Mouse (Mus musculus) thymus, adult 2 months (tissue): Measurements from ENCODE around the gene Gm28047. TPM values are rescaled to one million over a fixed set of nuclear protein-coding genes. Genes with fewer than 3 reads are reported as not detected.

ENCODE experiments used
- DNase-seq: peaks from one replicate; pipeline ENCODE4 v3.0.0; 2021
- H3K27ac ChIP-seq: fragments of 200-500 bp; 2 replicates; pipeline ENCODE4 v1.5.1; 2012; ENCODE audit warnings: low read length, control low read depth; ENCODE audit not compliant: control insufficient read depth, insufficient read depth
- H3K27me3 ChIP-seq: fragments of 200-500 bp; 2 replicates; pipeline ENCODE4 v1.6.1; 2012; ENCODE audit warnings: mild to moderate bottlenecking, low read length, moderate library complexity, mixed read lengths; ENCODE audit not compliant: control insufficient read depth, insufficient read depth
- H3K36me3 ChIP-seq: fragments of 200-500 bp; 2 replicates; pipeline ENCODE4 v1.6.1; 2012; ENCODE audit warnings: mild to moderate bottlenecking, low read length, moderate library complexity; ENCODE audit not compliant: control insufficient read depth, insufficient read depth
- H3K4me1 ChIP-seq: fragments of 200-500 bp; replicated peaks from 2 replicates; pipeline ENCODE4 v1.6.1; 2012; ENCODE audit warnings: low read length; ENCODE audit not compliant: control insufficient read depth, insufficient read depth
- H3K4me3 ChIP-seq: fragments of 200-500 bp; 2 replicates; pipeline ENCODE4 v1.5.1; 2012; ENCODE audit warnings: mild to moderate bottlenecking, low read length, control low read depth, moderate library complexity; ENCODE audit not compliant: control insufficient read depth, insufficient read depth
- CTCF ChIP-seq: fragments of 200-500 bp; IDR thresholded peaks from 2 replicates; pipeline ENCODE4 v1.5.1; 2012; ENCODE audit warnings: mild to moderate bottlenecking, control low read depth, low read length, moderate library complexity, borderline replicate concordance; ENCODE audit not compliant: control insufficient read depth, poor library complexity, insufficient read depth; ENCODE audit errors: extremely low read depth
- POLR2A ChIP-seq: fragments of 200-500 bp; IDR thresholded peaks from 2 replicates; pipeline ENCODE4 v1.6.1; 2012; ENCODE audit warnings: mild to moderate bottlenecking, low read length, control low read depth, moderate library complexity; ENCODE audit not compliant: control insufficient read depth, poor library complexity, insufficient read depth; ENCODE audit errors: extremely low read depth
- WGBS: fragments of 180-500 bp; shearing (Covaris S2); methylation state at CpG from one replicate; pipeline ENCODE4 v1.1.7; 2018; 5-methylcytosine and 5-hydroxymethylcytosine counted together
- polyA plus RNA-seq: library from polyadenylated mRNA; depleted of rRNA; stranded (reverse); fragments of >200 nt; gene quantifications from 2 replicates; pipeline ENCODE4 v1.2.3, GENCODE M21; 2012

Gm28047 gene
- polyA plus RNA-seq, 1 experiment, result not detected

DNA sequence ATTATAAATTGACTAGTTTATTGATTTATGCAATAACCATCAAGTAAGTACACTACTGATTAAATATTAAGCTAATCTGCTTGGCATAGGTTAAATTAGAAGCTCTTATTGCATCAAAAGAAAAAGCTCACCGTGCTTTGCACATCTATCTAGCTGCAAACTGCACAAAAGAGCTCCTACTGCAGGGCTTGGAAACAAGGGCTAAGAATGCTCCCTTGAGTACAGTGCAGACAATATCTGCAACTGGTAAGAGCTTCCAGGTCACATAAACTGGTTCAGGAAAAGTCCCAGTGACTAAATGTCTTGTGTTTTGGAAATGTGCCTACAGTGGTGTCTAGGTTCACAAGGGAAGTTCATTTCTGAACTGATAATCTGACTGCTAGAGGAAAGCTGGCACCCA is 62.4 kb downstream of the Gm28047 start:
- no peak overlapping the region for H3K4me3 ChIP-seq
- WGBS, result 96% methylated on average over 1 of the region's 1 CpGs
- no peak overlapping the region for H3K27ac ChIP-seq
- H3K4me1 ChIP-seq, result no peaks in the 10 kb centered on the region
- peaks cover 11% of the 10 kb centered on the region for H3K36me3 ChIP-seq
- DNase-seq, result no peak
- no peak for TF ChIP-seq POLR2A
- no peak for TF ChIP-seq CTCF
- H3K27me3 ChIP-seq, result no peaks in the 10 kb centered on the region

DNA sequence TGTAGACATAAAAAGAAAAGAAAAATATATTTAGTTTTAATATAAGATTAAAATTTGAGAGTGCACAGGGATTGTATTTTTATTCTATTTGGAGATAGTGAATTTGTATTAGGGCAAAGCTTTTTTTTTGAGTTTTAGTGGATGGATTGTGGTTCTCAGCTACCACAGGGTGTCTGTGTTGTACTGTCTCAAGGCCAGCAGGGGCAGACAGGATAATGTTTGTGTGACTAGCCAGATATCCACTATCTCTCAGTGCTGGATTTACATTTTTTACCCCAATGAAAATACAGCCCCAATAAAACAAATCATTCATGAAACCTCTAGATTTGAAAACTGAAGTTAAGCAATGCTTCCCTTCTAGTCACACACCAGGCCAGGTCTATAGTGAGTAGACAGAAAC is 67.3 kb downstream of the Gm28047 start:
- peaks cover 33% of the 10 kb centered on the region for H3K36me3 ChIP-seq
- DNase-seq, result no peak
- no peaks in the 10 kb centered on the region for H3K27me3 ChIP-seq
- H3K27ac ChIP-seq, result no peak overlapping the region
- H3K4me3 ChIP-seq, result no peak overlapping the region
- H3K4me1 ChIP-seq, result no peaks in the 10 kb centered on the region
- TF ChIP-seq CTCF (no peak), POLR2A (no peak)

DNA sequence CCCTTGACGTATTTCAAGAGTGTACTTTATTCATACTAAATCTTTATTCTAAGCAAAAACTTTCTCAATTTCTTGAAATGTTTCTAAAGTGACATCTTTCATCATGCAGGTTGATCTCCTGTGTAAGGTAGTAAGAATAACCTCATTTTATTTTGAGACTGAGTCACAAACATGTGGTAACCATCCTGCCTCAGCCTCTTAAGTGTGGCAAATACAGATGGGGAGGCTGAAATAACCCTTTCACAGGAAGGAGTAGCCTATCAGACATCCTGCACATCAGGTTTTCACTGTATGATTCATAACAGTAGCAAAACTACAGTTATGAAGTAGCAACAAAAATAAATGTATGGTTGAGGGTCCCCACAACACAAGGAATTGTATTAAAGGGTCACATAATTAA is 69.3 kb downstream of the Gm28047 start:
- Histone ChIP-seq H3K4me3 (no peak overlapping the region), H3K27ac (no peak overlapping the region), H3K4me1 (no peaks in the 10 kb centered on the region), H3K36me3 (peaks cover 46% of the 10 kb centered on the region), H3K27me3 (no peaks in the 10 kb centered on the region)
- WGBS, result 100% methylated on average over 1 of the region's 1 CpGs
- no peak for DNase-seq
- no peak for TF ChIP-seq CTCF
- TF ChIP-seq POLR2A, result no peak

DNA sequence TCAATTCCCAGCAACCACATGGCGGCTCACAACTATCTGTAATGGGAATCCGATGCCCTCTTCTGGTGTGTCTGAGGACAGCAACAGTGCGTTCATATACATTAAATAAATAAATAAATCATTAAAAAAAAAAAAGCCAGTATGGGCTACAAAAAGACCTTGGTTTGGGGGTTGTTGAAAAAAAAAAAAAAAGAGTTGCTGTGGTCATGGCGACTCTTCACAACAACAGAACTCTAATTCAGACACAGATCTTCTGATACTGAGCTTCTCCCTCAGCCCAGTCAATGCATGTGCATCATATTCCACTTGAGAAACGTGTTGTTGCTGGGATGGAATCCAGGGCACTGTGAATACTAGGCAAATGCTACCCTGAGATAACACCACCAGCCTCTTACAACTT is 72.3 kb downstream of the Gm28047 start:
- H3K4me3 ChIP-seq, result no peak overlapping the region
- no peak overlapping the region for H3K27ac ChIP-seq
- DNase-seq, result no peak
- H3K4me1 ChIP-seq, result no peaks in the 10 kb centered on the region
- peaks cover 48% of the 10 kb centered on the region for H3K36me3 ChIP-seq
- H3K27me3 ChIP-seq, result no peaks in the 10 kb centered on the region
- 99% methylated on average over 5 of the region's 5 CpGs for WGBS
- TF ChIP-seq POLR2A, result no peak
- TF ChIP-seq CTCF, result no peak

DNA sequence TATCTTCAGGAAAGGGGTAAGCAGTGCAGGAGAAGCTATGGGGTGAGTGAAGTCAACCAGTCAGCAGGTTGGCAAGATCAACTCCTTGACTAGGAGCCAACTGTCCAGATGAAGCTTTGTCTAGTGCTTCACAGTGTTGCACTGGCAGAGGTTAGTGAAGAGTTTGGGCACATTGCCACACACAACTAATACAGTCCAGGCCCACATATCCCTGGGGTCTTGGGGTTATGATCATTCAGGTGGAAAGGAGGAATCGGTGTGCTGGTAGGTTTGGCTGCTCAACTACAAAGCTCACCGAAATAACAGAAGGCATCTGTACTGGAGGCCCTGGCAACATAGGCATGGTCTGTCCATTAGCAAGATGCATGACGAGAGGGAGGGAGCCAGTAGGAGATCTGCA is 77.4 kb downstream of the Gm28047 start:
- H3K27ac ChIP-seq, result no peak overlapping the region
- DNase-seq, result no peak
- 93% methylated on average over 3 of the region's 3 CpGs for WGBS
- H3K36me3 ChIP-seq, result peaks cover 60% of the 10 kb centered on the region
- TF ChIP-seq POLR2A, result no peak
- no peak for TF ChIP-seq CTCF
- H3K27me3 ChIP-seq, result no peaks in the 10 kb centered on the region
- H3K4me3 ChIP-seq, result no peak overlapping the region
- H3K4me1 ChIP-seq, result no peaks in the 10 kb centered on the region

DNA sequence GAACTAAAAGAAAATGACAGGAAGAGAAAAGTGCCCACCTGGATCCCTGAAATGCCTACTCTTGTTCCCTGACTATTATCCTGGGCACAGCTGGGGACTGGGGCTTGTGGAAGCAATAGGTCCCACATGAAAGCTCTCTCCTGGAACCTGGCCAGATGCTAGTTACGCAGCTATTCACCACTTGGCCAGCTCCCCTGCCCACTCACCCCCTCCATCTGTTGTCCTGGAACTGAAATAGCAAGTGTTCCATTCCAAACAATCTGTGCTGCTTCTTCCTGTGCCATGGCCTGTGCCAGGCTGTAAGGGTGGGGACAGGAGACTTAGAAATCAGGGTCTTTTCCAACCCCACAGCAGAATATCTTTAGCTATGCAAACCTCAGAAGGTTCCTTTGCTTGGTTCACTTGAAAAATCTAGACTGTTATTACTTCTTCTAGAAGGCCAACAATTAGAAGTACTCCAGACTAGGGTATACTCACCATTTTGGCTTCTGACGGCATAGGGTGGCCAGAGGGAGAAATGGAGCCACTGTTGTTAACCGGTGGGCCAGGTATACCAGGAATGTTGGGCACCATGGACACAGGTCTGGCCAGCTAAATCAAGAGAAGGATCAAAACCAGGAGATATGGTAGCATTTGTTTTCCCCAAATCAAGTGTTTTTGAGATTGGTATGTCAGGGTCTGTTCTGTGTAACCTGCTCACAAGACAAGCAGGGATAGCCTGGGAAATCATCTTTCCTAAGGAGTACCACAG is 78.0 kb downstream of the Gm28047 start:
- no peak for TF ChIP-seq CTCF
- Histone ChIP-seq H3K4me1 (no peaks in the 10 kb centered on the region), H3K27me3 (no peaks in the 10 kb centered on the region), H3K4me3 (no peak overlapping the region), H3K27ac (no peak overlapping the region), H3K36me3 (peaks cover 53% of the 10 kb centered on the region)
- no peak for DNase-seq
- 96% methylated on average over 3 of the region's 3 CpGs for WGBS

DNA sequence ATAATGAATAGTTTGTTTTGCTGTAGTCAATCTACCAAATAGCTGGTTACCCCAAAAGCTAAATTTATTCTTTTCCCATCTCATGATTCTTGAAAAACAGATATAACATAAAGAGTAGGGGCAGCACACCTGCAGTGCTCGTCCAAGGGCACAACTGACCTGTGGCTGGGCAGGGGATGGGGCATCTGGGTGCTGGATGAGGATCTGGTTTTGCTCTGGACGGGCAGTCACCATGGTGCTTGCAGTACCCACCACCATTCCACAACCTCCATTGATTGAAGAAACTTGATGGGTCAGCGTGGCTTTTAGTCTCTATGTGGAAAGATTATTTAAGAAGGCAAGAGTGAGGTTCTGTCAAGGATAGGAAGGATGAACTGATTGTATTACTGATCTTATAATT is 78.6 kb downstream of the Gm28047 start:
- DNase-seq, result no peak
- TF ChIP-seq CTCF (no peak), POLR2A (no peak)
- Histone ChIP-seq H3K27ac (no peak overlapping the region), H3K4me3 (no peak overlapping the region), H3K4me1 (no peaks in the 10 kb centered on the region), H3K27me3 (no peaks in the 10 kb centered on the region), H3K36me3 (peaks cover 48% of the 10 kb centered on the region)
- 97% methylated on average over 3 of the region's 3 CpGs for WGBS
